Mouse (Mus musculus): ENCODE results near the gene Adgrg1.
A peak's percentile ranks its signal among the peaks of the same experiment; 100 is the strongest.

The Adgrg1 gene

DNA sequence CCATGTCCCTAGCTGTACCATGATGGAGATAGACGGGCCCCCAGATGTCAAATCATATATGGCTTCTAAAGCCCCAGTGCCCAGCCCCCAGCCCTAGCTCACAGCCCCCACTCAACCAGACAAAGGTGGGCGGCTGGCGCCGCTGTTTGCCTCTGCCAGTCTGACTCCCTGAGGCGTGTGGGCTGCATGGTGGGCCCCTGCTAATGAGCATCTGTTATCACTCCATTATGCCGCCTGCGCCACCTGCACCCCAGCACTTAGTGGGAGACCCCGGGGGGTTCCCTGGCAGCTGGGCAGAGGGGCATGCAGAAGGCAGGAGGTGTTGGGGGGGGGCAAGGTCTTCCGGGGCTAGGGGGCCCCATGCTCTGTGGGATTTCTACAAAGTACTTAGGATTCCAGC lies 3.6 kb downstream of the Adgrg1 start:
- no peak for DNase-seq

DNA sequence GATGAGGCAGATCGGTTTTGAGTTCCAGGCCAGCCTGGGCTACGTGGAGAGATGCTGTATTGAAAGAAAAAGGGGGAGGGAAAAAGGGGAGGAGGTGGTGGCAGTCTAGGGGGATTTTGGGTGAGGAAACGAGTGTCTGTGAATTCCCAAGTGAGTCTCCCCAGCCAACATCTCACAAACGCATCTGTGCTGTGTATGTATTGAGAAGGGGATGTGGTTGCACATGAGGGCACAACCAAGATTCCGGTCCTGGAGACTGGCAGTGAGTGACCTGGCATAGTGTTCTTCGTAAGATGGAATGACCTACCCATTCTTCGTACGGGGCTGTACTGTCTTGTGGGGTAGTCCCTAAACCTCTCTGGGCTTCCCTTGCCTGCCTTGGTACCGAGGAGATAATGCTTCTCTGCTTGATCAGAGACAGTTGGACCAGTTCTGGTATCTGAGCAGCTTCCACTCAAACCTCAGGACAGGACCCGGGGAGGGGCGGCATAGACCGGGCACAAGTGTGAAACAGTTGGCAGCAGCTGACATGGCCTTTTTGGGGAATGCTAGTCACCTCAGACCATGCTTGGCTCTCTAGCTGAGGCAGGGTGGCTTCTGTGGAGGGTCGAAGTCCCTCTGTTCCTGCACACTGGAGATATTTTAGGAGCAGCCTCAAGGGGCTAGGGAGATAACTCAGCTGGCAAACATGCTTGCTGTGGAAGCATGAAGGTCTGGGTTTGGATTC lies 4.2 kb downstream of the Adgrg1 start:
- no peak for DNase-seq

DNA sequence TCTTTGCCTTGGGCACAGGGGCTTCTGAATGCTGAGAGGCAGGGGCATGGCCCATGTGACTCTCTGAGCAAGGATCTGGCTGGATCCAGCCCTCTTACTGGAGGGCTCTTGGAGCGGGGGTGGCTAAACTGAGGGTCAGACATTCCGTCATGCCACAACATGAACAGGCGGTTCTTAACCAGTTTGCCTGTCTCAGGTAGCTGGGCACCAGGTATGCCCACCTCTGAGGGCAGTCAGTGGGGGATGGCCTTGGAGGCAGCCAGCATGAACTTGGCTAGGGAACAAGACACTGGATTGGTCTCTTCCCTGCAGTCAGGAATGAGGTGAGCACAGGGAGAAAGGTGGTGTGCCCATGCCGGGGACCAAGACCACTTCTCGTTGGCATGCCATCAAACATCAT lies 5.6 kb downstream of the Adgrg1 start:
- no peak for DNase-seq

- DNase-seq: no peak
Measured at GRCm38 (mm10) chr8:94980976-94981375, 6.4 kb downstream of the Adgrg1 start.

DNA sequence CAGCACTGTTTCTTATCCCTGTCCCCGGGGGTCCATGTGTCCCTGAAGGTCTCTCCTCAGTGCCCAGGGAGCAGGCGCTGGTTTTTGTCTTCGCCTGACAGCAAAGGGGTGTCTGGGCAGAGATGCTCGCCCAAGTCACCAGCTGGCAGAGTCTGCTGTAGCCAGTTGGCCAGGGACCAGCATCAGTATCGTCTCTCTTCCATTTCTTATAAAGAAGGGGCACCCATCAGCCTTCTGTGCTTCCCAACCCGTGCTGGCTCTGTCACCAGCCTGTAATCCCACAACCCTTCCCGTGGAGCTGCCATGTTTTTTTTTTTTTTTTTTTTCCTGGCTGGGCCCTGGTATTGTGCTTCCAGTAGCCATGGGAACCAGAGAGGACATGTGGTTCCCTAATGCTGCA lies 7.3 kb downstream of the Adgrg1 start:
- no peak for DNase-seq

- no peak for DNase-seq
Measured at GRCm38 (mm10) chr8:94983146-94983545, 8.6 kb downstream of the Adgrg1 start.

DNA sequence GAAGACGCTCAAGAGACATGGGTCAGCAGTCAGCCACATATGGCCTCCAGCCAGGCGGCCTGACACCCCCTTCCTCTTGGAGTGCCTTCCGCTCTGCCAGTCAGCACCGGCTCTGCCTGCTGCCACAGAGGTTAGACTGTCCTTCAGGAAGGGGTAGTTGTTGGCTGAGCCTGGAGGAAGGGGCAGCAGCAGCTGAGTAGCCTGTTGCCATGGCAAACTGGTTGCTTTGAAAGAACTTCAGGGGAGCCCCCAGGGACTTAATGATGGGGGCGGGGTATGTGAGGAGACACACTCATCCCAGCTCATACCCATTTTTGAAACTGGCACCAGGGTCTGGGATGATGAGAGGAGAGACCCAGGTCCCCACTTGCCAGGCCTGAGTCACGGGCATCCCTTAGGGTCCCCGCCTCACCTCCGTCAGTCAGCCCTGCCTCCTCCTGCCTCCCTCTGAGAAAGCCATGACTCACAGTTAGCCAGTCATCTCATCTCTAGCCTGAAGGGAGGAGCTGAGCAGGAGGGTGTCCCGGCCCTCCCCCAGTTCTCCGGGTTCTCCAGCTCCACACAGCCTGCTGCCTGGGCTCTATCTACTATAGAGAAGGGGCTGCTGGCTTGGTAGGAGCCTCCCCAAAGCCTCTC lies 9.4 kb downstream of the Adgrg1 start:
- peak; percentile 67 to 75 for DNase-seq

- no peak for DNase-seq
Measured at GRCm38 (mm10) chr8:94985023-94985422, 10.5 kb downstream of the Adgrg1 start.

DNA sequence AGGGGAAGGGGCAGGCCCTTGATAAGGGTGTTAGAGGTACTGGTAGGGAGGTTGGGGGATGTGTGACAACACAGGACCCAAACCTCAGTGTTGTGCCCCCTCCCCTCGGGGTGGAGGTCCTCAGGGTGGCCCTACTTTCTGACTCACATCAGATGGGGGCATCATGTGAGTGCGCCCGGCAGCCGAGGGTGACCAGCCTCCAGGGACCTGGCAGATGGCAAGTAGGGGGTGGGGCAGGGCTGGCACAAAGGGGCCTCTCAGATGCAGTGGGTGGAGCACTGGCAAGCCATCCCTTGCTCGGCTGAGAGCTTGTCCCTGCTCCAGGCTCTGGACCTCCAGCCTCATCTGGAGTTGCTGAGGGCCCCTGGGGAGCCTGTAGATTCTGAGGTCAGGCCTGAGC lies 12.1 kb downstream of the Adgrg1 start:
- no peak for DNase-seq

DNA sequence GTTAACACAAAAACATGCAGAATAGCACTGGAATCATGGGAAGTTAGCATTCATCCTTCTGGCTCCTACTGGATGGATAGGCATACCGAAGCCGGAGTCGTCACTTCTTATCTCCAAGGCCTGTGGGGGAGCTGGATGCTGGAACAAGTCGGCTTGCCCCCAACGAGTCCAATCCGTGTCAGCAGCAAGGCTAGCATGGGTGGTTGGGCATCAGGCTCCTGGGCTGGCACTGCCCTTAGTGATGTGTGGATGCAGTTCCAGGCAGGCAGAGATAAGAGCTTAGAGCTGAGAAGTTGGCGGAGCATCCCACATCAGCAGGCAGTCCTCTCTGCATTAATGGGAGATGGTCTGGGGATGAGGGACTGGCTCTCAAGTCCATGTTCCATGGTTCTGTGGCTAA lies 13.0 kb downstream of the Adgrg1 start:
- no peak for DNase-seq

GRCm38 (mm10) chr8:94988619-94989018 lies 14.1 kb downstream of the Adgrg1 start:
- DNase-seq: no peak

GRCm38 (mm10) chr8:94989711-94990110 lies 15.2 kb downstream of the Adgrg1 start:
- no peak for DNase-seq

DNA sequence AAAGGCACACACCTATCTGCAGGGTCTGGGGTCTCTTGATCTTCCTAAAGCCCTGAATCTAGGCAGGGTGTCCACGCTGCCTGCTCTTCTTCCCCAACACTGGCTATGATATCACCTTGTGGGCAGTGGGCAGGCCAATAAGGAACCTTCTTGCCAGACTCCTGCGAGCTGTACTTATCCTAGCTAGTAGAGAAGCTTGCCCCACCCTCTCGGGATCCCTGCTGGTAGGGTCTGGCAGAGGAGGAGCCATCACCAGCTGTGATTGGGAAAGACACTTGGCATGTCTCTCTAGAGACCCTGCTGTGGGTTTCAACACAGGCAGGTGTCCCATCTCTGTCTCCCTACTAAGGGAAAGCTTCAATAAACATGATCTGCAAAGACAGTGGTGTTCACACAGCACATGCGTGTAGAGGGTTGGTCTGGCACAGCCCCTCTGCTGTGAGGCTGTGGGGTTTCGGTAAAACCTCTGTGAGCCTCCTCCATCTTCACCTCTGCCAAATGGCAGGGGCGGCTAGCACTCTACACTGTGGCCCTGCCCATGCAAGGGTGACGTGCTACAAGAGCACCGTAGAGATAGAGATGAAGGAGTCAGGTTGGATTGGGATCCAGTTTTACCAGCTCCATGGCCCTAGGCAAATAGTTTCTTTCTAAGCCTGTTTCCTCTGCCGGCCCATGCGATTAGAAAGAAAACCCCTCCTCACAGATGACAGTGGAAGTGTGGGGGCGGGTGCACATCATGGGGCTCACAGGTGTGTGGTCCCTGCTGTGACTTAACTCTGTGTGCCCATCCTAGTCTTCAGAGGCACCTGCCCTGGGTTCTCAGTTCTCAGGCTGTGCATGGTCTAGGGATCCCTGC lies 16.3 kb downstream of the Adgrg1 start:
- no peak for DNase-seq

DNA sequence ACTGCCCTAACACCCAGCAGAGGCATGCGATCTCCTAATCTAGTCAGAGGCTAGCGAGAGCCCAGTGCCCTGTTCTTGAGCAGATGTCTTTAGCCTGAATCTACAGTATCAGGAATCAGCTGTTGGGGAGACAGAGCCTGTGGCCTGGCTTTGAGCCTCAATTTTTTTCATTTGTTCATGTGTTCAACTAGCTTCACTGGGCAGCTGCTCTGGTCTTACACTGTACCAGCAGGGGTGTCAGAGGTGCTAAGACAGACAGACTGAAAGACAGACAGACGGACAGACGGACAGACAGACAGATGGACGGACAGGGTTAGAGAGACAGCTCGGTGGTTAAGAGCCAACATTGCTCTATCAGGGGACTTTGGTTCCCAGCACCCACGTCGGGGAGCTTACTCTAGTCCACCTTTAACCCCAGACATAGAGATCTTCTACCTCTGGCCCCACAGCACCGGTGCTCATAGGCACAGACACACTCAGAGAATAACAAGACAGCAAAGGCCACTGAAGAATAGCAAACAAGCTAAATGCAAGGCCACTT lies 17.0 kb downstream of the Adgrg1 start:
- no peak for DNase-seq

DNA sequence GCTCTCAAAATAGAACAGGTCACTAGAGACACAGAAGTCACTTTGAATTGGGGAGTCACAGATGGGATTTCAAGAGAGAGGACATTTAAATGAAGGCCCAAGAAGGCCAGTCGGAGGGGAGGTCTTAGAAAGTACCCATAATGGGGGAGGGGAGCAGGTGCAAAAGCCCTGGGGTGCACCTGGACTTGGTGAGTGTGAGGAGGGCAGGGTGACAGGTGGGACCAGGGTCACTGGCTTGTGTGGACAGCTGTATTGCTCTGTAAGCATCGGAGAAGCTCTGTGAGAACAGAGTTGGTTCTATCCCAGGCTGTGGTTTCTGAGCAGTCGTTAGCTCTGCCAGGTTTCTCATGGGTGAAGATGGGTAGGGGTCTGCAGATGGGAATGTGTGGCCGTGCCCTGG lies 17.5 kb downstream of the Adgrg1 start:
- DNase-seq: no peak

- DNase-seq: peak; percentile 62 to 79
Measured at GRCm38 (mm10) chr8:94992534-94992933, 18.0 kb downstream of the Adgrg1 start.

DNA sequence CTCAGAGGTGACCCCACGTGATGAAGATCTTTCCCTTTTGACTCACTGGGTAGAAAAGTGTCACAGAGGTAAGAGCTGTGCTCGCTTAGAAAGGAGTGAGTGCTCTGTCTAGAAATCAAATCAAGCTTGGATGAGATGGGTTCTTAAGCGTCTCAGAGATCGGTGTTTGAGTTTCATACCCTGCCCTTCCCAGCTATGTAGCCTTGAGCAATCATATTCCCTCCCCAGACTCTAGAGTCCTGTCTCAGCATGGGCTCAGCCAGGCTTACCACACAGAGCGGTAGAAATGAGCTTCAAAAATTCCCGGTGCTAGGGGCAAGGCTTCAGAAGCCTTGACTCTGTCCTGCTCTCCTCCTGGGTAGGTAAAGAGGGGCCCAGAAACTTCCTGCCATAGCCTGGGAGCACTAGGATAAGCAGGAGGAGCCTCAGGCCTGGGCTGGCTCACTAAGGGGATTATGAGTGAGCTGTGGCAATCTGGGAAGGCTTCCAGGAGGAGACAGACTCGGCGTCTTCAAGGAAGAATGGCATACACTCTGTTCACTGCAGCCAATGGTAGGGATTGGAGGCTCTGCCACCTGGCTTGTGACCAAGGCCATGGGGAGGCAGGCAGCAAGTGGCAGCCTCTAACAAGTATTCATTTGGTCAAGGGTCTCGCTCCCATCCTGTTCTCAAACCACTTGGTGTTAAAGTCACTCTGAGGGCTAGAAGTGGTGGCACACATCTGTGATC lies 18.6 kb downstream of the Adgrg1 start:
- DNase-seq: no peak

DNA sequence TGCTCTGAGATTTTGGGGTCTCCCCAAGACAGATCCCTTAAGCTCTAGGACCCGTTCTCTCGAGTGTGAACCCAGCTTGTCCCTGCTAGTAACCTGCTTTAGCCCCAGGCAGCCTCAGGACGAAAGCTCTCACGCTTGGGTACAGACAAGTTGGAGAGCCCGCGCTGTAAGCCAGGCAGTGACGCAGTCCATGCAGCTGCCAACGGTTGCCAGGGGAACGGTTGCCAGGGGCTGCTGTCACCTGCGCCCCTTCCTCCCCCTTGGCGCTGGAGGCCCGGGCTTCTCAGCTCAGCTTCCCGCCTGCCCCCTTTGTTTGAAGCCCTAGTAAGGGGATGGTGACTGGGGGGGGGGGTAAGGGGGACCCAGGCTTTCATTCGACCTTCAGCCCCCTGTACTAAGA lies 19.5 kb downstream of the Adgrg1 start:
- peak; percentile 52 to 70 for DNase-seq

DNA sequence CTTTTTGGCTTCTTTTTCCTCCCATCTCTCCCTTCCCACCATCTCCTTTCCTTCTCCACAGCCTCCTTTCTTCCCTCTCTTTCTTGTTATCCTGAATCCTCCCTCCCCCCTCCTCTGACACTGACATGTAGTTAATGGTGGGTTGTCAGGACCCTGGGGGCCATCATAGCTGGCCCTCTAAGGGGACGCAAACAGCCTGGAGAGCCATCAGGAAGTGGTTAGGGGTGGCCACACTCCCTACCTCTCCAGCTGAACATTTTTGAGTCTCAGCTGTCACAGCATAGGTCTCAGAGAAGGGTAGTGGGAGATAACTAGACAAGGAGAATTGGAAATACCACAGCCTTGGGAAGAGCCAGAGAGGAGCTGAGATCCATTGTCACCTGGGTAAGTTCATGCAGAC lies 20.0 kb downstream of the Adgrg1 start:
- no peak for DNase-seq

- DNase-seq: no peak
Measured at GRCm38 (mm10) chr8:94995336-94995893, 20.9 kb downstream of the Adgrg1 start.

- DNase-seq: no peak
Measured at GRCm38 (mm10) chr8:94996037-94996436, 21.5 kb downstream of the Adgrg1 start.
